Mouse (Mus musculus) MEL (cell line): ENCODE measurements around the gene Cox20. TPM values are rescaled to one million over a fixed set of nuclear protein-coding genes. Genes with fewer than 3 reads are reported as not detected.

Experiments
- DNase-seq: peaks from one replicate; pipeline ENCODE4 v3.0.0; 2011; ENCODE audit warnings: low read depth, low spot score
- H3K27ac ChIP-seq: 2 replicates; pipeline ENCODE4 v1.5.1; 2012; ENCODE audit warnings: low read depth, mild to moderate bottlenecking, control low read depth, low read length, moderate library complexity; ENCODE audit not compliant: control insufficient read depth
- H3K27me3 ChIP-seq, 2 experiments: fragments of 150-350 bp in 1 of 2; sonication (generic) in 1 of 2; 2 replicates each; pipeline ENCODE4 v1.6.1; 2012; ENCODE audit warnings: low read length in 2 of 2, mild to moderate bottlenecking in 2 of 2, improper control_type of control experiment in 1 of 2, moderate library complexity in 1 of 2; ENCODE audit not compliant: insufficient read depth in 2 of 2, control insufficient read depth in 1 of 2
- H3K36me3 ChIP-seq, 2 experiments: 2 replicates each; pipeline ENCODE4 v1.6.1; 2012 to 2014; ENCODE audit warnings: low read length in 2 of 2, improper control_type of control experiment in 1 of 2, inconsistent platforms in 1 of 2, mild to moderate bottlenecking in 1 of 2; ENCODE audit not compliant: insufficient read depth in 2 of 2, control insufficient read depth in 1 of 2
- H3K4me1 ChIP-seq, 2 experiments: fragments of 150-350 bp in 1 of 2; sonication (generic) in 1 of 2; 2 replicates each; pipeline ENCODE4 v1.6.1; 2012; ENCODE audit warnings: low read length in 2 of 2, improper control_type of control experiment in 1 of 2, mild to moderate bottlenecking in 1 of 2; ENCODE audit not compliant: insufficient read depth in 2 of 2, control insufficient read depth in 1 of 2
- H3K4me3 ChIP-seq, 2 experiments: fragments of 150-350 bp in 1 of 2; sonication (generic) in 1 of 2; 2 replicates each; pipeline ENCODE4 v1.5.1; 2012; ENCODE audit warnings: low read depth in 2 of 2, low read length in 2 of 2, mild to moderate bottlenecking in 2 of 2, moderate library complexity in 2 of 2, control low read depth in 1 of 2, improper control_type of control experiment in 1 of 2; ENCODE audit not compliant: control insufficient read depth in 1 of 2, insufficient read depth in 1 of 2
- H3K79me2 ChIP-seq: 2 replicates; pipeline ENCODE4 v1.6.1; 2012; ENCODE audit warnings: mild to moderate bottlenecking, low read length, moderate library complexity; ENCODE audit not compliant: control insufficient read depth, poor library complexity, insufficient read depth
- H3K9ac ChIP-seq: 2 replicates; pipeline ENCODE4 v1.6.1; 2012; ENCODE audit warnings: low read depth, mild to moderate bottlenecking, control low read depth, low read length, moderate library complexity; ENCODE audit not compliant: control insufficient read depth, poor library complexity, severe bottlenecking
- H3K9me3 ChIP-seq: fragments of 150-350 bp; sonication (generic); replicated peaks from 2 replicates; pipeline ENCODE4 v1.6.1; 2012; ENCODE audit warnings: mild to moderate bottlenecking, low read length, improper control_type of control experiment, moderate library complexity; ENCODE audit not compliant: insufficient read depth
- CHD1 ChIP-seq: IDR thresholded peaks from 2 replicates; pipeline ENCODE4 v1.6.1; 2012; ENCODE audit warnings: low read depth, mild to moderate bottlenecking, inconsistent platforms, low read length, improper control_type of control experiment
- CHD2 ChIP-seq: IDR thresholded peaks from 2 replicates; pipeline ENCODE4 v1.6.1; 2011; ENCODE audit warnings: low read length, improper control_type of control experiment
- CTCF ChIP-seq, 3 experiments: IDR thresholded peaks in 2 of 3; conservative IDR thresholded peaks in 1 of 3; 2 replicates each; pipeline ENCODE4 v1.5.1; 2011 to 2012; ENCODE audit warnings: low read length in 3 of 3, low read depth in 2 of 3, mild to moderate bottlenecking in 2 of 3, improper control_type of control experiment in 1 of 3, inconsistent platforms in 1 of 3, mixed read lengths in 1 of 3, moderate library complexity in 1 of 3; ENCODE audit not compliant: control insufficient read depth in 1 of 3, insufficient read depth in 1 of 3, poor library complexity in 1 of 3, severe bottlenecking in 1 of 3
- E2F4 ChIP-seq: IDR thresholded peaks from 2 replicates; pipeline ENCODE4 v1.6.1; 2011; ENCODE audit warnings: low read depth, low read length, improper control_type of control experiment, borderline replicate concordance
- EP300 ChIP-seq, 2 experiments: IDR thresholded peaks; 2 replicates each; pipeline ENCODE4 v1.6.1; 2011; ENCODE audit warnings: improper control_type of control experiment in 2 of 2, low read length in 2 of 2, low read depth in 1 of 2, mild to moderate bottlenecking in 1 of 2
- ETS1 ChIP-seq: IDR thresholded peaks from 2 replicates; pipeline ENCODE4 v1.6.1; 2012; ENCODE audit warnings: low read depth, mild to moderate bottlenecking, inconsistent platforms, low read length, improper control_type of control experiment, moderate library complexity
- GABPA ChIP-seq: IDR thresholded peaks from 2 replicates; pipeline ENCODE4 v1.6.1; 2012; ENCODE audit warnings: low read depth, mild to moderate bottlenecking, inconsistent platforms, low read length, improper control_type of control experiment, moderate library complexity
- GATA1 ChIP-seq: IDR thresholded peaks from 2 replicates; pipeline ENCODE4 v1.6.1; 2011; ENCODE audit warnings: low read depth, low read length, improper control_type of control experiment
- MEF2A ChIP-seq: IDR thresholded peaks from 2 replicates; pipeline ENCODE4 v1.6.1; 2014; ENCODE audit warnings: low read depth, mild to moderate bottlenecking, inconsistent platforms, low read length, improper control_type of control experiment; ENCODE audit not compliant: poor library complexity, insufficient replicate concordance, severe bottlenecking; ENCODE audit errors: extremely low read depth
- MYB ChIP-seq: IDR thresholded peaks from 2 replicates; pipeline ENCODE4 v1.6.1; 2011; ENCODE audit warnings: mild to moderate bottlenecking, low read depth, low read length, improper control_type of control experiment
- MYC ChIP-seq: IDR thresholded peaks from 2 replicates; pipeline ENCODE4 v1.6.1; 2011; ENCODE audit warnings: low read depth, mild to moderate bottlenecking, low read length, improper control_type of control experiment, moderate library complexity
- NRF1 ChIP-seq: IDR thresholded peaks from 2 replicates; pipeline ENCODE4 v1.6.1; 2014; ENCODE audit warnings: low read depth, mild to moderate bottlenecking, inconsistent platforms, low read length, improper control_type of control experiment, moderate library complexity; ENCODE audit not compliant: poor library complexity, insufficient read depth, severe bottlenecking
- POLR2AphosphoS2 ChIP-seq: IDR thresholded peaks from 2 replicates; pipeline ENCODE4 v1.6.1; 2011; ENCODE audit warnings: low read length, improper control_type of control experiment
- POLR2AphosphoS5 ChIP-seq: IDR thresholded peaks from 2 replicates; pipeline ENCODE4 v1.6.1; 2012; ENCODE audit warnings: low read depth, borderline replicate concordance, mild to moderate bottlenecking, inconsistent platforms, low read length, moderate library complexity, mixed read lengths
- RAD21 ChIP-seq: IDR thresholded peaks from 2 replicates; pipeline ENCODE4 v1.6.1; 2011; ENCODE audit warnings: mild to moderate bottlenecking, low read depth, low read length, improper control_type of control experiment
- RCOR1 ChIP-seq: IDR thresholded peaks from 2 replicates; pipeline ENCODE4 v1.6.1; 2012; ENCODE audit warnings: low read depth, mild to moderate bottlenecking, inconsistent platforms, low read length, improper control_type of control experiment
- SIN3A ChIP-seq: IDR thresholded peaks from 2 replicates; pipeline ENCODE4 v1.6.1; 2012; ENCODE audit warnings: low read length, improper control_type of control experiment, inconsistent platforms
- SMC3 ChIP-seq: IDR thresholded peaks from 2 replicates; pipeline ENCODE4 v1.6.1; 2011; ENCODE audit warnings: low read depth, low read length, improper control_type of control experiment
- TAL1 ChIP-seq: IDR thresholded peaks from 2 replicates; pipeline ENCODE4 v1.6.1; 2012; ENCODE audit warnings: mild to moderate bottlenecking, inconsistent platforms, low read length, moderate library complexity, mixed read lengths
- TBP ChIP-seq: IDR thresholded peaks from 2 replicates; pipeline ENCODE4 v1.8.0; 2011; ENCODE audit warnings: low read depth, low read length, improper control_type of control experiment
- UBTF ChIP-seq: IDR thresholded peaks from 2 replicates; pipeline ENCODE4 v1.6.1; 2012; ENCODE audit warnings: low read depth, mild to moderate bottlenecking, inconsistent platforms, low read length, improper control_type of control experiment, moderate library complexity, borderline replicate concordance; ENCODE audit not compliant: insufficient read depth
- USF1 ChIP-seq: IDR thresholded peaks from 2 replicates; pipeline ENCODE4 v1.6.1; 2014; ENCODE audit warnings: low read depth, mild to moderate bottlenecking, inconsistent platforms, low read length, improper control_type of control experiment, moderate library complexity
- USF2 ChIP-seq, 2 experiments: IDR thresholded peaks; 2 replicates each; pipeline ENCODE4 v1.6.1; 2011 to 2012; ENCODE audit warnings: improper control_type of control experiment in 2 of 2, low read length in 2 of 2, borderline replicate concordance in 1 of 2, inconsistent platforms in 1 of 2, low read depth in 1 of 2, mild to moderate bottlenecking in 1 of 2; ENCODE audit not compliant: insufficient read depth in 1 of 2
- ZKSCAN1 ChIP-seq: IDR thresholded peaks from 2 replicates; pipeline ENCODE4 v1.6.1; 2012; ENCODE audit warnings: low read depth, mild to moderate bottlenecking, inconsistent platforms, low read length, improper control_type of control experiment, moderate library complexity
- ZMIZ1 ChIP-seq: IDR thresholded peaks from 2 replicates; pipeline ENCODE4 v1.6.1; 2012; ENCODE audit warnings: low read depth, mild to moderate bottlenecking, inconsistent platforms, low read length, improper control_type of control experiment, moderate library complexity
- polyA plus RNA-seq, 2 experiments: library from polyadenylated mRNA; stranded (reverse) in 1 of 2; unstranded in 1 of 2; fragments of >175 nt in 1 of 2; fragments of >200 nt in 1 of 2; gene quantifications; 2 replicates each; pipeline versions ENCODE4 v1.2.1 to v1.2.4; 2012; ENCODE audit warnings: low replicate concordance in 2 of 2, low read depth in 1 of 2; ENCODE audit not compliant: insufficient read length in 2 of 2, insufficient read depth in 1 of 2, missing spikeins in 1 of 2
- total RNA-seq: library from RNA; depleted of rRNA; stranded (reverse); fragments of 300-350 nt; gene quantifications from 2 replicates; pipeline ENCODE4 v1.2.3, GENCODE M21; 2012

The Cox20 gene
- total and polyA plus RNA-seq, 3 experiments, result 24.3 to 27.3 TPM; not detected in 1

- Histone ChIP-seq H3K27ac (peak overlapping the region; percentile 100), H3K36me3 (peaks cover 16 to 34% of the 10 kb centered on the region in 2 experiments), H3K79me2 (peaks cover 10% of the 10 kb centered on the region; the same call in 1 of the 2 replicates), H3K4me1 (peaks cover 3 to 6% of the 10 kb centered on the region in 2 experiments; a peak in 3 of 4 replicates), H3K9me3 (no peaks in the 10 kb centered on the region), H3K9ac (peak overlapping the region; percentile 100), H3K27me3 (no peaks in the 10 kb centered on the region), H3K4me3 (peak overlapping the region; percentile 71 to 80)
- peak; percentile 83 for DNase-seq
- TF ChIP-seq MEF2A (no peak), MYB (no peak), USF1 (no peak), ETS1 (0 out of 2 replicates have a peak, but pooled peaks have one; percentile 22), UBTF (no peak), ZMIZ1 (no peak; the same call in none of the 2 replicates), USF2 (IDR thresholded peaks at IDR 0.05; ENCODE audit: borderline replicate concordance in 1 of 2, insufficient read depth in 1 of 2, low read depth in 1 of 2, low read length in 2 of 2) (no peak), EP300 (IDR thresholded peaks at IDR 0.05; ENCODE audit: low read depth in 1 of 2, low read length in 2 of 2) (no peak), TAL1 (no peak), RAD21 (no peak), ZKSCAN1 (0 out of 2 replicates have a peak, but pooled peaks have one; percentile 23), MYC (peak; percentile 49; the same call in 1 of the 2 replicates), CHD2 (peak; percentile 4; the same call in 1 of the 2 replicates), CTCF (IDR thresholded peaks at IDR 0.05 in 2 of 3, conservative IDR thresholded peaks at IDR 0.05 in 1 of 3; ENCODE audit: control insufficient read depth in 1 of 3, insufficient read depth in 1 of 3, low read depth in 2 of 3, low read length in 3 of 3, poor library complexity in 1 of 3, severe bottlenecking in 1 of 3) (no peak), POLR2AphosphoS2 (peak; percentile 82), CHD1 (0 out of 2 replicates have a peak, but pooled peaks have one; percentile 55), SIN3A (no peak), RCOR1 (no peak), GATA1 (no peak), SMC3 (peak; percentile 9; the same call in 1 of the 2 replicates), GABPA (no peak), NRF1 (no peak), E2F4 (no peak), POLR2AphosphoS5 (peak; percentile 30; the same call in 1 of the 2 replicates), TBP (no peak)
Observed at GRCm38 (mm10) chr1:178319295-178320037, 536 bp downstream of the Cox20 start.
